Mouse (Mus musculus) midbrain, embryonic 14.5 days (tissue): ENCODE data around the gene Eif1ad. TPM values are rescaled to one million over a fixed set of nuclear protein-coding genes. Genes with fewer than 3 reads are reported as not detected.

ENCODE experiments used
- ATAC-seq: fragments of 200-750 bp; cut with Nextera tagmentation; 2 replicates; pipeline ENCODE4 v1.8.0; 2017; ENCODE audit warnings: moderate number of reproducible peaks, moderate library complexity; ENCODE audit not compliant: low FRiP score, low TSS enrichment
- DNase-seq: peaks from one replicate; pipeline ENCODE4 v3.0.0-alpha.2; 2015
- H3K27ac ChIP-seq: fragments of 300-500 bp; sonication (generic); replicated peaks from 2 replicates; pipeline ENCODE4 v1.5.1; 2014; ENCODE audit warnings: mild to moderate bottlenecking, low read depth, low read length, moderate library complexity
- H3K27me3 ChIP-seq: fragments of 300-500 bp; sonication (generic); 2 replicates; pipeline ENCODE4 v1.6.1; 2014; ENCODE audit warnings: low read length, control low read depth, mixed read lengths; ENCODE audit not compliant: control insufficient read depth, insufficient read depth
- H3K36me3 ChIP-seq: fragments of 300-500 bp; sonication (generic); 2 replicates; pipeline ENCODE4 v1.6.1; 2014; ENCODE audit warnings: low read length, control low read depth; ENCODE audit not compliant: control insufficient read depth, insufficient read depth
- H3K4me1 ChIP-seq: fragments of 300-500 bp; sonication (generic); 2 replicates; pipeline ENCODE4 v1.6.1; 2014; ENCODE audit warnings: mild to moderate bottlenecking, antibody characterized with exemption, low read length, control low read depth; ENCODE audit not compliant: control insufficient read depth, insufficient read depth
- H3K4me2 ChIP-seq: fragments of 300-500 bp; sonication (generic); 2 replicates; pipeline ENCODE4 v1.6.1; 2014; ENCODE audit warnings: mild to moderate bottlenecking, low read length, moderate library complexity
- H3K4me3 ChIP-seq: fragments of 300-500 bp; sonication (generic); replicated peaks from 2 replicates; pipeline ENCODE4 v1.5.1; 2014; ENCODE audit warnings: low read depth, low read length
- H3K9ac ChIP-seq: fragments of 300-500 bp; sonication (generic); replicated peaks from 2 replicates; pipeline ENCODE4 v1.6.1; 2014; ENCODE audit warnings: mild to moderate bottlenecking, low read length, moderate library complexity
- H3K9me3 ChIP-seq: fragments of 300-500 bp; sonication (generic); 2 replicates; pipeline ENCODE4 v1.6.1; 2016; ENCODE audit warnings: low read length, control low read depth, mixed read lengths; ENCODE audit not compliant: control insufficient read depth
- WGBS: fragments of 180-500 bp; shearing (Covaris S2); extraction: QIAGEN DNeasy Blood & Tissue Kit; methylation state at CpG from one replicate; pipeline ENCODE4 v1.1.7; 2014; 5-methylcytosine and 5-hydroxymethylcytosine counted together
- polyA plus RNA-seq: library from polyadenylated mRNA; unstranded; fragments of >200 nt; fragmentation: Nextera tagmentation; extraction: Ambion mirVana; gene quantifications from 2 replicates; pipeline ENCODE4 v1.2.1, GENCODE M21; 2014

The Eif1ad gene
- polyA plus RNA-seq: 36.4 and 36.6 TPM in 2 replicates

DNA sequence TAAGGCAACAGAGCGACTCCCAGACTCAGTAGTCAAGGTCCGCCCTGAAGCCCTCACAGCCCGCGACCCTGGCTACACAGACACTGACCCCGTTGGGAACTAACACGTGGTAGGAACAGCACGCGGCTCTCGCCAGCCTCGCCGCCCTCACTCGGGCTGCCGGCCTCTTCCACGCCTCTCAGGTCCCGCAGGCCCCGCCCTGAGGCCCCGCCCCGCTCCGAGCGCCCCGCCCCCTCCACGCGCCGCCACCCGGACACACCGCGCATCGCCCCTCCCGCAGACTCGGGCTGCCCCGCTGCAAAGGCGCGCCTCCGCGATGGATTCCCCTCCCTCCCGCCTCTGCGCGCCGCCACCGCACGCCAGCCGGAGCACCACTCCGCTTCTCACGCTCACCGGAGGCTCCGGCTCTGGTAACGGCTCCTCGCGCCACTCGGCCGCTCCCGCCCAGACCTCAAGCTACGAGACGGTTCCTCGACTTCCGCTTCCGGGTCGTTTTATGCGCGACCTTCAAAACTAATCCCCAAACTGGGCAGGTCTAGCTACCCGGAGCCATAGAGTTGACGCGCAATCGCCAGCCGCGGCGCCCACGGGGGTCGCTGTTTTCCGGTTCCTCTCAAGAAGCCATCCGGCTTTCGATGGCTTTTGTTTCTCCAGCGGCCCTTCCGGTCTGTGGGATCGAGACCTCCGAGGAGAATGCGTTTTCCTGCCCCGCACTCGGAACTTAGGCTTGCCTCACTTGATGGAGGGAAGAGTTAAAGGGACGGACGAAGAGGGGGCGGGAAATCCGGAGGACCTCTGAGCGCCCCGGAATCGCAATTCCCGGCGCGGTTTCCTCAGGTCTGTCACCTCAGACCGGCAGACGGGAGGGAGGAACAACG lies at the start of gene Eif1ad:
TSS of gene Eif1ad (plus strand) at position 567 of the 878 bp plus-strand sequence.
- Histone ChIP-seq H3K4me3 (peak within 1 kb of the TSS; percentile 96), H3K4me2 (peak within 1 kb of the TSS; percentile 92), H3K9me3 (no peaks in the 10 kb centered on the region), H3K36me3 (peaks cover 44% of the 10 kb centered on the region), H3K4me1 (peaks cover 15% of the 10 kb centered on the region), H3K27me3 (no peaks in the 10 kb centered on the region), H3K9ac (peak within 1 kb of the TSS; percentile 79), H3K27ac (peak within 1 kb of the TSS; percentile 91)
- under 1% methylated on average over 87 of the region's 92 CpGs for WGBS
- DNase-seq: peak; percentile 99
- ATAC-seq: peak; percentile 93

DNA sequence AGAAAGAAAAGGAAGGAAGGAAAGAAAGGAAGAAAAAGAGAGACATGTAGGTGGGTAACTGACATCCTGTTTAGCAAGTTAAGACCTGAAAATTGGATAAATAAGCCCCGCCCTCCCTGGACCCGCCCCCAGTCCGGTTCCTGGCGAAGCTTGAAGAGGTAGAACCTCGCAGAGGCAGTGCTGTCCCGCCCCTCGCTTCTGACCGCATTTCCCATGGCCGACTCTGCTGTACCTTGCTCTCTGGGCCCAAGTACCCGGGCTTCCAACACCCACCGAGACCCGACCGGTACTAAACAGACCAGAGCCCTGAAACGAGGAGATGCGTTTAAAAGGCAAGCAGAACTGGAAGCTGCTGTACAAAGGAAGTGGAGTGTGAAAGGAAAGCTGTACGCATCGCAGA lies 42.7 kb upstream of the Eif1ad start:
- Histone ChIP-seq H3K9me3 (no peaks in the 10 kb centered on the region), H3K27me3 (no peaks in the 10 kb centered on the region), H3K9ac (no peak overlapping the region), H3K4me2 (no peak overlapping the region), H3K4me1 (no peaks in the 10 kb centered on the region), H3K36me3 (no peaks in the 10 kb centered on the region), H3K4me3 (no peak overlapping the region), H3K27ac (no peak overlapping the region)
- ATAC-seq (no peak), DNase-seq (no peak)
- 52% methylated on average over 17 of the region's 17 CpGs for WGBS

DNA sequence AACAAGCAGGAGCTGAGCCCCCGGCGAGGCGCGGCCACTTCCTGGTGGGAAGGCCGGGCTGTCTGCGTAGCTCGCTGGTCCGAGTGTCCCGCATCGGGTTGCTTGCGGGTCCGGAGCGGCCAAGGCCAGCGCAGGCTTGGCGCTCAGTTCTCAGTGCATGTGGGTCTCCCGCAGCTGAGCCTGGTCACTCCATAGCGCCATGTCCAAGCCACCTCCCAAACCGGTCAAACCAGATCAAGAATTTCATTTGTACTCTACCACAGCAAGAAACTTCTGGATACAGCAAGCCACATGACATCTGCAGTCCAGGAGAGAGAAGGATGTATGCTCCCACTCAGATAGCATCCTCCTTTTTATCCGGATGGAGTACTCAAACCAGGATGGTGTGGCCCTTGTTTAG lies 38.6 kb upstream of the Eif1ad start:
- DNase-seq (no peak), ATAC-seq (no peak)
- Histone ChIP-seq H3K4me1 (no peaks in the 10 kb centered on the region), H3K27ac (no peak overlapping the region), H3K27me3 (no peaks in the 10 kb centered on the region), H3K4me2 (no peak overlapping the region), H3K9me3 (no peaks in the 10 kb centered on the region), H3K36me3 (no peaks in the 10 kb centered on the region), H3K9ac (no peak overlapping the region), H3K4me3 (no peak overlapping the region)
- WGBS: 77% methylated on average over 19 of the region's 19 CpGs

DNA sequence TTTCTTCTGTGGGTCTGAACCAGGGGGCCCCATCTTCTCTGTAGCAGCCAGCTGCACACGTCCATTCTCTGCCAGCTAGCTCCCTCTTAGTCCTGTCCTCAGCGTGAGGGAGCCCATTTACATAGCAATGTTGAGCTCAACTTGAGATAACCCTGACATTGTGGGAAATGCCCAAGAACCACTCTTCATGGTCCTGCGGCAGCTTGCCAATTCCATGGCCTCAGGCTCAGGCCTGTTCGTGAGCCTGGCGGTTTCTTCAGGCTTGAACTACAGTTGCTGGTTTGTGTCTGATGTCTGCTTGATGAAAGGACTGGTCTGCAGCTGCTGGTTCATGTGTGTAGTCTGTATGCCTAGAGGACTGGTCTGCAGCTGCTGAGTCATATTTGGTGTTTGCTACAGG lies 31.8 kb upstream of the Eif1ad start:
- no peaks in the 10 kb centered on the region for H3K4me1 ChIP-seq
- no peaks in the 10 kb centered on the region for H3K36me3 ChIP-seq
- DNase-seq (no peak), ATAC-seq (no peak)
- no peak overlapping the region for H3K9ac ChIP-seq
- no peak overlapping the region for H3K4me2 ChIP-seq
- WGBS: 80% methylated on average over 5 of the region's 5 CpGs
- H3K9me3 ChIP-seq: no peaks in the 10 kb centered on the region
- no peak overlapping the region for H3K4me3 ChIP-seq
- no peaks in the 10 kb centered on the region for H3K27me3 ChIP-seq
- no peak overlapping the region for H3K27ac ChIP-seq

DNA sequence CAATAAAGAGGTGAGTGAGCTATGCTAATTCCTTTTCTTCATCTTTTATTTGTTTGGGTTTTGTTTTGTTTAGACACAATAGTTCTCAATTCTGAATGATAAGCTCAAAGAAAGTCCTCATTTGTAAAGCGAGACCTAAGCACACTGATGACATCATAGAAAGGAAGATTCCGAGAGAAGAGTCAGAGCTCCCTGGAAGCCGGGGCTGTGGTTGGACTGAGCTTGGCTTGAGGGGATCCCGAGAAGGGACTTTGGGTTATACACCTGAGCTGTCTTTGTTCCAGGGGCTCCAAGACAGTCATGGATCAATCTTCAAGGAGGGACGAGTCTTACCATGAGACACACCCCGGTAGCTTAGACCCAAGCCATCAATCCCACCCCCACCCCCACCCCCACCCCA lies 31.1 kb upstream of the Eif1ad start, which contains the start of gene Catsper1:
TSS of gene Catsper1 (plus strand) at position 301 of the 400 bp plus-strand sequence.
- Histone ChIP-seq H3K9me3 (no peaks in the 10 kb centered on the region), H3K4me3 (no peak within 1 kb of the TSS), H3K4me1 (no peaks in the 10 kb centered on the region), H3K36me3 (no peaks in the 10 kb centered on the region), H3K27me3 (no peaks in the 10 kb centered on the region), H3K9ac (no peak within 1 kb of the TSS), H3K27ac (no peak within 1 kb of the TSS), H3K4me2 (no peak within 1 kb of the TSS)
- no peak for DNase-seq
- 89% methylated on average over 6 of the region's 6 CpGs for WGBS
- no peak for ATAC-seq

DNA sequence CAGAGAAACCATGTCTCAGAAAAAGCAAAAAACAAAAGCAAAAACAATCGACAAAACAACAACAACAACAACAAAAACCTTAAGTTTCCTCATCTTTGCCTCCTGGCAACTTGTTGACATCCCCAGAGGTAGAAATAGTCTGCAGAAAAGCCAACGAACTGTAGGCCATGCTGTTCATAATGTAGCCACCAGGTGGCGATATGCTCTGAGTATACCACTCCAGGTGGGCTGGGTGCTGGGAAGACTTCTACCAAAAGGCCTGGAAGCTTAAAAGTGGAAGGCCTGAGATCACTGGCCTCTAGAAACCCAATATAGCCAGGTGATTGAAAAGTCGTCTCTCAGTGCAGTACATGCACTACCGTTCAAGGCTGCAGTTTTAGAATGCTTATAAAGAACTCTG lies 28.6 kb upstream of the Eif1ad start:
- Histone ChIP-seq H3K27ac (no peak overlapping the region), H3K9me3 (no peaks in the 10 kb centered on the region), H3K4me2 (no peak overlapping the region), H3K27me3 (no peaks in the 10 kb centered on the region), H3K4me1 (no peaks in the 10 kb centered on the region), H3K4me3 (no peak overlapping the region), H3K9ac (no peak overlapping the region), H3K36me3 (no peaks in the 10 kb centered on the region)
- peak; percentile 82 for DNase-seq
- WGBS: 23% methylated on average over 5 of the region's 5 CpGs
- no peak for ATAC-seq

DNA sequence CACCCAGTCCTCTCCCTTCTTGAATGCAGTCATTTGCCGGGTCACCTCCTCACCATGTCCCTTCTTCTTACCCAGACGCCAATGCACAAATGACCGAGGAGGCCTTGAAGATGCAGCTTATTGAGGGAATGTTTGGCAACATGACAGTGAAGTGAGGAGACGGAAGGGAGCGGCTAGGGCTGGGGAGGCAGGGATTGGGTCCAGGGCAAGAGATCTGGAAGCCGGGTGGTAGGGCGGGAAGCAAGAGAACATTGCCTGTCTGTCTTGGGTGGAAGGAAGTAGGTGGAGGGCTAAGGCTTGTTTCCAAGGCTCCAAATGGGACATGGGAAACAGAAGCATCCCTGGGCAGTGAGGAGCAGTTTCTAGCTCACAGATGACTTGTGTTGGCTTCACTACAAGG lies 25.2 kb upstream of the Eif1ad start:
- ATAC-seq (no peak), DNase-seq (no peak)
- 97% methylated on average over 7 of the region's 7 CpGs for WGBS
- Histone ChIP-seq H3K9me3 (no peaks in the 10 kb centered on the region), H3K9ac (no peak overlapping the region), H3K4me1 (no peaks in the 10 kb centered on the region), H3K4me2 (no peak overlapping the region), H3K27ac (no peak overlapping the region), H3K36me3 (no peaks in the 10 kb centered on the region), H3K27me3 (no peaks in the 10 kb centered on the region), H3K4me3 (no peak overlapping the region)

DNA sequence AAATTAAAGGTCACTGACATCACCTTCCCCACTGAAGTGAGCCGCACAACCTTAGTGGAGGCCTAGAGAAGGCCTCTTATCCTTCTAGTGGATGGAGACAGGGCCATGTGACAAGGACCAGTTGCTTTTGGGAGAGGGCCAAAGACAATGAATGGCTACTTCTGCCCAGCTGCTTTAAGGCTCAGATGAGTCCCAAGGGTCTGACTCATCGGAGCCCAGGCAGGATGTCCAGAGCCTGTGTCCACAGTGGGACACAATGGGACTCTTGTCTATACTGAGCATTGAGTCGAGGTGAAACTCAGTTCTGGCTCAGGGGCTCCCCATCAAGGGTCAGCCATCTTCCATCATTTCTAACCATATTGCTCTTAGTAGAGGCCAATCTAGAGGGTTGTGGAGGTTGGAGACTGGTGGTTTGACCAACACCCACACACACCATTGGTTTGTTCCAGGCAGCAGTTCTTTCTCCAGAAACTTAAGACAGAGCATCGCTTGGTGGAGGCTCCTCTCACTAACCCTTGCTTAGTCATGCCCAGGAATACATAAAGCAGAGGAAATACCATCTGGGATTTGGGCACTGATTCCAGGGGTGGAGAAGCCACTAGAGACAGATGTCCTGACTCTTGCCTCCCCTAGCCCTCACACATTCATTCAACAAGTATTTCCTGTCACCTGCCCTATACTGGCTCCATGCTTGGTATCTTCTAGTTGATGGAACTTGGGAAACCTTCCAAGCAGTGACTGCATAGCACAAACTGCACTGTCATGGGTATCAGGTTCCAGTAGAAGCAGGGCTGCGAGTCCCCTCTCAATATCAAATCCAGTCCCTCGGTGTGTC lies 21.0 kb upstream of the Eif1ad start:
- no peak overlapping the region for H3K27ac ChIP-seq
- H3K4me2 ChIP-seq: no peak overlapping the region
- H3K4me3 ChIP-seq: no peak overlapping the region
- DNase-seq: no peak
- no peaks in the 10 kb centered on the region for H3K9me3 ChIP-seq
- ATAC-seq: no peak
- 85% methylated on average over 6 of the region's 6 CpGs for WGBS
- no peak overlapping the region for H3K9ac ChIP-seq
- H3K27me3 ChIP-seq: no peaks in the 10 kb centered on the region
- peaks cover 5% of the 10 kb centered on the region; the same call in 1 of the 2 replicates for H3K4me1 ChIP-seq
- no peaks in the 10 kb centered on the region for H3K36me3 ChIP-seq
